Mouse (Mus musculus) G1E-ER4 (cell line): ENCODE measurements around the gene Zbtb25. TPM values are rescaled to one million over a fixed set of nuclear protein-coding genes. Genes with fewer than 3 reads are reported as not detected.

Source experiments
- GATA1 ChIP-seq: IDR thresholded peaks from one replicate; pipeline ENCODE4 v1.8.0; 2012; ENCODE audit warnings: low read length, inconsistent platforms
- polyA plus RNA-seq: library from polyadenylated mRNA; stranded (reverse); fragments of >175 nt; gene quantifications from 2 replicates; pipeline ENCODE4 v1.2.3, GENCODE M21; 2012

Gene Zbtb25
- 8.3 and 12.6 TPM in 2 replicates for polyA plus RNA-seq

DNA sequence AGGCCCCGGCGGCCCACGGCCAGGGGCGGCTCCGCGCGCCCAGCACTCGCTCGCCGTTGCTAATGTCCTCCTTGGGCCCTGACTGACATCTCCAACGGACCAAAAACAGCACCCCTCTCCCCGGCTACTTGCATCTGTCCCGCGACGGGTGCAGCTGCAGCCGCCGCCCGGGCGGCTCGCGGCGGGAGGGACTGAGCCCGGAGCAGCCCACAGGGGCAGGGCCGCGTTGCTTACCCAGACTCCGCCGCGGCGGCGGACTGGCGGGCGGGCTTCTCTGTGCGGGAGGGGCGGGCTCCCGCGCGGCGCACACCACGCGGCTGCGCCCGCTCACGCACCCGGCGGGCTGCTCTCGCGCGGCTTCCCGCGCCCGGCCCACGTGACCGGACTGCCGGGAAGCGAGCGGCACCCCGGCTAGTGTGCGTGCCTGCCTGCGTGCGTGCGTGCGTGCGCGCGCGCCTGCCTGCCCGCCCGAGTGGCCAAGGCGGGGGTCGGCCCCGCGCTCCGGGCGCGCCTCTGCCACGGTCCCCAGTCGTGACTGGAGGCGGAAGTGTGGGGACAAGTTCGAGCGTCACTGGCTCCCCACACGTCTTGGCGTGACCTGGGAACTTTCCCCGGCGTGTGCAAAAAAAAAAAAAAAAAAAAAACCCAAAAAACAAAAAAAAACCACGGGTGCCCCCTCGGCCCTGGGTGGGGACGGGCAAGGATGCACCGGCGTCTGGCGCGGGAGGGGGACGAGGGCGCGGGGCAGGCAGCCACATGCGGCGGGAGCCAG, at the start of gene Zbtb25:
Gene Zbtb25, minus strand, starts transcription at position 397 of the 772 bp plus-strand sequence.
- no peak for TF ChIP-seq GATA1

DNA sequence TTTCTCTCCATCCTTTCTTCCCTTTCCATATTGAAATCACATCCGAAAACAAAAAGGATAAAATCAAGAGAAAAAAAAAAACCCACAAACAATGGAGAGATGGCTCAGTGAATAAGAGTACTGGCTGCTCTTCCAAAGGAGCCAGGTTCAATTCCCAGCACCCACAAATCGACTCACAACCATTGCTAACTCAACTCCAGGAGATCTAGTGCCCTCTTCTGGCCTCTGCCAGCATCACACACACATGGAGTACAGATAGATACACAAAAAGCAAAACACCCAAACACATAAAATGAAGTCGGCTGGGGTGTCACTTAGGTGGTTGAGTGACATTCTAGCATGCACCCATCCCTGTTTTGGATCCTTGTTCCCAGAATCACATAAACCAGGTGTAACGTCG, 48.9 kb upstream of the Zbtb25 start:
- no peak for TF ChIP-seq GATA1

DNA sequence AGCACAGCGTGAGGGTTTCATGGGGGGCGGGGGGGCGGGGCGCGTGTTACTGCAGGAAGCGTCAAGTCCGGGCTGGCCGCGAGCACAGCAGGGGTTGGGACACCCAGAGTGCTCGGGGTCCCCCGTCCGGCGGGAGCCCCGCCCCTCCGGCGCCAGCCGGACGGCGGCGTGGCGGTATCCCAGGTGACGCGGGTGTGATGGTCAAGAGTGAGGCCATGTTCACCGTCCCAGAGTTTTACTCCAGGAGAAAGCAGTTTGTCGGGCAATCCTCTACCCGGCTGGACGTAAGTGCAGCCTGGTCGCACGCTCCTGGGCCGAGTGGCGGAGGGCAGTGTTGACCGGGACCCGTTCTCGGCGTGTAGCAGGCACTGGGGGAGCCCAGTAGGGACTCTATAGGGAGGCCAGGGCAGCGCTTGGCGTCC, 48.0 kb upstream of the Zbtb25 start, which contains the start of gene Ppp1r36:
Gene Ppp1r36, plus strand, starts transcription at position 106 of the 422 bp plus-strand sequence.
- no peak for TF ChIP-seq GATA1

DNA sequence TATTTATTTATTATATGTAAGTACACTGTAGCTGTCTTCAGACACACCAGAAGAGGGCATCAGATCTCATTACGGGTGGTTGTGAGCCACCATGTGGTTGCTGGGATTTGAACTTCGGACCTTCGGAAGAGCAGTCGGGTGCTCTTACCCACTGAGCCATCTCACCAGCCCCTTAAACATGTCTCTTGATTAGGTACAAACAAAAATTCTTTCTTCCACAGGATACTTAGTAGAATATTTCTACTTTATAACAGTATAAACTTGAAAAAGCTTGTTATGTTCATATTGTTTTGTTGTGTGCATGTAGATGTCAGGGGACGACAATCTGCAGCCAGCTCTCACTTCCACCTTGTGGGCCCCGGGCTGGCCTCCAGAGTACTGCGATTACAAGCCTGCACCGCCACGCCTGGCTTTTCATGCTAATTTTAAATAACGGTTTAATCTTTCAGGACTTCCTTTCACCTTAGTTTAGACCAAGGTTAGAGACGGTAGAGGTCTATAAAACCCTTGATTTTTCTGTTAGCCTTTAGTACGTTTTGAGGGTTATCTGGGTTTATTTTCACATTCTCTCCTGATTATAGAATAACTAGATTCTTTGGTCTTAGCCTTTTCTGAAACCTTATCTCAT, 46.1 kb upstream of the Zbtb25 start:
- TF ChIP-seq GATA1 = no peak

DNA sequence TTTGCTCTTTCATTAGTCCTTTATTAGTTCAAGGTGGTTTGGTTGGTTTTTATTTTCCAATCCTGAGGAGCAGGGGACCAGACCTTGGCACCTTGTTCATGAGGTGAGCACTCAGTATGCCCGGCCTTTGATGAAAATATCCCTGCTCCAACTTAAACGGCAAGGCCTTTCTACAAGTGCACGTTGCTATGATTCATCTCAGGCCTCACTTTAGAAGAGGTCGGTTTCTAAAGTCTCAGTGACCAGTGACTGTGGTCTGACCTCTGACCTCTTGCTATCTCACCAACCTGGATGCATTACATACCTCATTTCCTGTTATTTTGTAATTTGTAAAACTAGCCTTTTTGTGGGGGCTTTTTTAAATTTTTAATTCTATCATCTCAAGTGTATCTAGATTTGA, 39.8 kb upstream of the Zbtb25 start:
- TF ChIP-seq GATA1 = no peak

DNA sequence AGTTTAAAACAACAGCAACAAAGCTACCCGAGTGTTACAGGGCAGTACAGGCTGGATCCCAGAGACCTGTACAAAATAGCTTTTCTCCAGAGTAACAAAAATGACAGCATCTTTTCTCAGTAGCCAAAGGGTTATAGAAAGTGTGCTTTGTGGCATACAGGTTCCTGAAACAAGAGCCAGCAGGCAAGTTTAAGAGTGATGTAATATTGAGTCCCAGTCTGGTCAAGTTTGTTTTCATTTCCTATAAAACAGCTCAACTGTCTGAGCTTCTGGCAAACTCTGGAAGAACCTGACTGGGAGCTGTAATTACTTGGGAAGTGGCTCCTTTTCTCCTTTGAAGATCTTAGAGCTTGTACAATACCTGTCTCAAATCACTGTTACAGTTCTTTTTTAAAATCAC, 37.8 kb upstream of the Zbtb25 start:
- no peak for TF ChIP-seq GATA1

DNA sequence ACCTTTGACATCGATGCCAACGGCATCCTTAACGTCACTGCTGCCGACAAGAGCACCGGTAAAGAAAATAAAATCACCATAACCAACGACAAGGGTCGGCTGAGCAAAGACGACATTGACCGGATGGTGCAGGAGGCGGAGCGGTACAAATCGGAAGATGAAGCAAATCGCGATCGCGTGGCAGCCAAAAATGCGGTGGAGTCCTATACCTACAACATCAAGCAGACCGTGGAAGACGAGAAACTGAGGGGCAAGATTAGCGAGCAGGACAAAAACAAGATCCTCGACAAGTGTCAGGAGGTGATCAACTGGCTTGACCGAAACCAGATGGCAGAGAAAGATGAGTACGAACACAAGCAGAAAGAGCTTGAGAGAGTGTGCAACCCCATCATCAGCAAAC, 36.6 kb upstream of the Zbtb25 start:
- TF ChIP-seq GATA1 = no peak

DNA sequence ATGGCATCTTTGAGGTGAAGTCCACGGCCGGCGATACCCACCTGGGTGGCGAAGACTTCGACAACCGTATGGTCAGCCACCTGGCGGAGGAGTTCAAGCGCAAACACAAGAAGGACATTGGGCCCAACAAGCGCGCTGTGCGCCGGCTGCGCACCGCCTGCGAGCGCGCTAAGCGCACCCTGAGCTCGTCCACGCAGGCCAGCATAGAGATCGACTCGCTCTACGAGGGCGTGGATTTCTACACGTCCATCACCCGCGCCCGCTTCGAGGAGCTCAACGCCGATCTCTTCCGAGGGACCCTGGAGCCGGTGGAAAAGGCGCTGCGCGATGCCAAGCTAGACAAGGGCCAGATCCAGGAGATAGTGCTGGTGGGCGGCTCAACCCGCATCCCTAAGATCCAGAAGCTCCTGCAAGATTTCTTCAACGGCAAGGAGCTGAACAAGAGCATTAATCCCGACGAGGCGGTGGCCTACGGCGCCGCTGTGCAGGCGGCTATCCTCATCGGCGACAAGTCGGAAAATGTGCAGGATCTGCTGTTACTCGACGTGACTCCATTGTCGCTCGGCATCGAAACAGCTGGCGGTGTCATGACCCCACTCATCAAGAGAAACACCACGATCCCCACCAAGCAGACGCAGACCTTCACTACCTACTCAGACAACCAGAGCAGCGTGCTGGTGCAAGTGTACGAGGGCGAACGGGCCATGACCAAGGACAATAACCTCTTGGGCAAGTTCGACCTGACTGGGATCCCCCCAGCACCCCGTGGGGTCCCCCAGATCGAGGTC, 36.0 kb upstream of the Zbtb25 start:
- no peak for TF ChIP-seq GATA1

DNA sequence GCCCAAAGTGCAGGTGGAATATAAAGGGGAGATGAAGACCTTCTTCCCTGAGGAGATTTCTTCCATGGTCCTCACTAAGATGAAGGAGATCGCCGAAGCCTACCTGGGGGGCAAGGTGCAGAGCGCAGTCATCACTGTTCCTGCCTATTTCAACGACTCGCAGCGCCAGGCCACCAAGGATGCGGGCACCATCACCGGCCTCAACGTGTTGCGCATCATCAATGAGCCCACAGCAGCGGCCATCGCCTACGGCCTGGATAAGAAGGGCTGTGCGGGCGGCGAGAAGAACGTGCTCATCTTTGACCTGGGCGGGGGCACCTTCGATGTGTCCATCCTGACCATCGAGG, 35.4 kb upstream of the Zbtb25 start:
- no peak for TF ChIP-seq GATA1

DNA sequence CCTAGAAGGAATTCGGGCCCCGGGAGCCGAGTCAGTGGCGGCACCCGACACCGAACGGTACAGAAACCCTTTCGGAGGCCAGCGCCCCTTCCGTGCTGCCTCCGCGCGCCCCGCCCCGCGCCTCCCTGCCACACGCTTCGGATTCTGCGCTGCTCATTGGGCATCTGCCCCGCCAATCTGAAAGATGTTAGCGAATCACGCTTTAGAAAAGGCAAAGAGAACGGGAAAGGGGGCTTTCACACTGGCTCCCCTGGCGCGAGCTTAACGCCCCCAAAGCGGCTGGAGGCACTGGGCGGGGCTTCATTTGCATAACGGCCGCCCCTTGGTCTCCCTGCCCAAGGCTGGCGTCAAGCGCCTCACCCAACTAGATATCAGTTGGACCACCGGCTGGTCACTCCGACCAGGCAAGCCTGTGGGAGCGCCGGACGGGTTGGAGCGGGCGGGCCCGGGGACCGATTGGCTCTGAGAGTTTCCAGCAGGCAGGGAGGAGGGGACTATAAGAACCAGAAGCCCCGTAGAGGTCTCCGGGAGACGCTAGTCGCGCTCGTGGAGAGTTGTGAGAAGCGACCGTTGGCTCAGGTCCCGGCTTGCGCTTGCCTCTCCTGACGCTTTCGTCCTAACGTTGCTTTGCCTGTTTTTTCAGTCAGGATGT, 34.6 kb upstream of the Zbtb25 start, which contains the start of gene Hspa2:
Gene Hspa2, plus strand, starts transcription at position 291 of the 652 bp plus-strand sequence.
- no peak for TF ChIP-seq GATA1

DNA sequence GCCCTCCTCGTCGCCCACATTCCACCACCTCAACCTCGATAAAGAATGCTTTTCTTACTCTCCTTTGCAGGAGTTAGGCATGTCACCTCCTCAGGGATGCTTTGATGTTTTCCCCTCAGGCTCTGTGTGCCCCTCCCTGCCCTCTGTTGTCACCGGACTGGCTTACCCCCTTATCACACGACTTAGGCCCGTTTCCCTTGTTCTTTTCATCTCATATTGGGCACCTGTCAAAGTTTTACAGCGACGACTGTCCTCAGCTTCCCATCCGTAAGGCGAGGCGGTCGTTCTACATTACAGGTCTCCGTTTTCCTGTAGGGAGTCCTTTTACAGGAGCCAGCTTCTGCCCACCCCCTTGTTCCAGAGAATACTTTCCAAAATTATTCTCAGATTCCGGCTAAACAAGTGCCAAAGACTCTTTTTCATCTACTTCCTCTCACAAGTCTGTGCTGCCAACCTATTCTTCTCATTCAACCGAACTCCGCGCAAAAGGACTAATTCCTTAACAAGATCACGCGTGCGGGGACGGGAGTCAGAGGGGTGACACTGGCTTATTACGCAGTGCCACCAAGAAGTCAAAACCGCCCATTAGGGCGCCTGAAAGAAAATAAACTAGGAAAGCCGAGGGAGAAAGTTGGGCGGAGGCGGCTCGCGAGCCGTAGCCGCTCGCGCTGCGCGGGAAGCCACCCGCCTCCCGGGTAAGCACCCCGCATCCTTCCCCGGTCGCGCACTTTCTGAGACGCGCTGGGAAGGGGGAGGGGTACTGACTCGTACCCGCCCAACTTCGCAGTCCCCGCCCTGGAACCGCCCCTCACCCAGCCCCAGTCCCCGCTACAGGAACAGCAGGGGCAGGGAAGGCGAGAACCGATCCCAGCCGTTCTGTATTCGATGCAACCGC, 33.8 kb upstream of the Zbtb25 start:
- TF ChIP-seq GATA1 = no peak

DNA sequence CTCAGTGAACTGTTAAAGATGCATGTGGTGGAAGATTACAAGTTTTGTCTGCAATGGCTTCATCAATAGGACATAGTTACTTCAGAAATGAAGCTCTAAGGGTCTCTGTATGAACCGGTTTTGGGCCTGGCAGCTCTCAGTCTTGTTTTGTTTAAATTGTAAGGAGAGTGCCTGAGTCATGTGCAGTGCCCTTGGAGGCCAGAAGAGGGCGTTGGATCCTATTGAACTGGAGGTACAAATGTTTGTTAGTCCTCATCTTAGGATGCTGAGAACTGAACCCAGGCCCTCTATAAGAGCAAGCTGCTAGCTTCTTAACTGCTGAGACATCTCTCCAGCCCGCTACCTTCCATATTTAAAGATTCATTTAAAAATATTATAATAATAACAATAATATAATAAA, 32.3 kb upstream of the Zbtb25 start:
- no peak for TF ChIP-seq GATA1

DNA sequence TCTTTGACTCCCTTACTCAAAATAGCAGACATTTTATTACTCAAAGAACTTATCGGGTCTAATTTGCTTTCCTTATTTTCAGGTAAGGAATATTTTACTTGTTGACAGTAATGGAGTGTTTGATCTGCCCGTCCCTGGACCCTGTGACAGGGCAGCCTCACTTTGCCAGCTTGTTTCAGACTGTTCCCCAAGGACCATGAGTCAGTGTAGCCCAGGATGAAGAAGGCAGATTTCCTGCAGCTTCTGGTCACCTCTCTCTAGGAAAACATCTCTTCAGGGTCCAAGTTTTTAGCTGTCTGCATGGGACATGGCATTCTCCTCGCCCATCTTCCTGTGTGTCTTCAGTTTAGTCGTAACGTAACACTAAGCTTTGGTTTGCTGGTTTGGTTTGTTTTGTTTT, 27.9 kb upstream of the Zbtb25 start:
- no peak for TF ChIP-seq GATA1

DNA sequence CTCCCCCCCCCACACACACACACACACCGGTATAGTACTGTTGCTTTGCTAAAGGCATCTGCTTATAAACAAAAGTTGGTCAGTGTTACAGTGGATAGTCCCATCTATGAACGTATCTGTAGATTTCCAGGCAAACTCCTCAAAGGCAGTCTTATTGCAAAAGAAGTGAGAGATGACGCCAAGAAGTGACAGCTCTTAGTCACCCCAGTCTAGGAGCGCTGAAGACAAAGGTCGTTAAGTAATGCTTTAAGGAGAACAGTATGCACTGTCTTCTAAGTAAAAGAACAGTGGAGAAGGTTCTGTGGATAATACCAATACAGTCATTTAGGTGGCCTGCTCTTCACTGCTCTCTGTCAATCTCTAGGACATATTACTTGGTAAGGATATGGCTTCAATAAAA, 23.6 kb upstream of the Zbtb25 start:
- TF ChIP-seq GATA1 = no peak
